Mouse (Mus musculus): ENCODE measurements at regions not wholly inside any gene's neighbourhood (a gene's known extent, or its start where the extent isn't known, plus 50 kb on each side); places are given as distances from the start of the nearest gene placed in this dataset.

DNA sequence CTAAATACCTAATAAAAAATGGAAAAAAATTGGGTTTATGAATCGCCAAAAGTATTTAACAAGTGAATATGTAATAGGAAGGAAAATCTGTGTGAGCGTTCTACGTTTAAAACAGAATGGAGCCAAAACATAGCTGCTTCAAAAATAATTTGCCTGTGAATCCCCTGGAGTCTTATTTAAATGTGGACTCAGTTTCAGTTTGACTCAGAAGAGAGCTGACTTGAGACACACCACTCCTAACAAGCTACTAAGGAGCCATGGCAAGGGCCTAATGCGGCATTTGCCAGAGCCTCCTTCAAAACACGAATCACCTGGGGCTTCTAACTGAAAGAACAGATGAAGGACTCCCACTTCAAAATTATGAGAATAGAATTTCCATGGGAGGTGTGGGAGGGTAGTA, 169.7 kb upstream of the Pln start:
- TF ChIP-seq CTCF (IDR thresholded peaks at IDR 0.05; ENCODE audit: low read depth, low read length): no peak
- TF ChIP-seq POLR2A (IDR thresholded peaks at IDR 0.05; ENCODE audit: extremely low read depth, insufficient read depth, low read length): no peak

Measured in liver, adult 2 months (tissue).